Mouse (Mus musculus) gastrocnemius, adult 8-10 months (tissue): ENCODE data around the gene Myh6. TPM values are rescaled to one million over a fixed set of nuclear protein-coding genes. Genes with fewer than 3 reads are reported as not detected.
"Not testable (repeated sequence)": the region's sequence is repeated elsewhere in the genome, so short reads cannot be mapped to it uniquely, and the experiment has no call there.

ENCODE experiments used
- DNase-seq, 2 experiments: peaks; one replicate each; pipeline ENCODE4 v3.0.0; 2022; ENCODE audit warnings: low spot score in 2 of 2
- total RNA-seq, 4 experiments: library from RNA; stranded (reverse); gene quantifications; 2 replicates each; pipeline ENCODE4 v1.2.4; 2022

Gene Myh6
- total RNA-seq, 4 experiments from 2014 or later, result 106 to 159 (median 128) TPM

DNA sequence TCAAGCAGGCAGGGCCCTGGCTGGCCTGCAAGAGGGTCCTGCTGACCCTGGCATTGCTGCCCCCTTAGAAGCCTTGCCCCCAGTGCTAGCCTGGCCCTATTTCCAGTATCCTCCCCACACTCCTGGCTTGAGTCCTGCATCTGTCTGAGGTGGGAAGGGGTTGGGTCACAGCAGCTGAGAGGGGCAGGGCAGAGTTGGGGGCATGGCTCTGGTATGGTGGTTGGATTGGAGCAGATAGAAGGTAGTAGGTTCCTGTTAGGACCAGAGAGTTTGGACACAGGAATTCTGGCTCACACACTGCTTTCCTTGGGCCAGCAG, 28.1 kb upstream of the Myh6 start:
- no peak for DNase-seq

DNA sequence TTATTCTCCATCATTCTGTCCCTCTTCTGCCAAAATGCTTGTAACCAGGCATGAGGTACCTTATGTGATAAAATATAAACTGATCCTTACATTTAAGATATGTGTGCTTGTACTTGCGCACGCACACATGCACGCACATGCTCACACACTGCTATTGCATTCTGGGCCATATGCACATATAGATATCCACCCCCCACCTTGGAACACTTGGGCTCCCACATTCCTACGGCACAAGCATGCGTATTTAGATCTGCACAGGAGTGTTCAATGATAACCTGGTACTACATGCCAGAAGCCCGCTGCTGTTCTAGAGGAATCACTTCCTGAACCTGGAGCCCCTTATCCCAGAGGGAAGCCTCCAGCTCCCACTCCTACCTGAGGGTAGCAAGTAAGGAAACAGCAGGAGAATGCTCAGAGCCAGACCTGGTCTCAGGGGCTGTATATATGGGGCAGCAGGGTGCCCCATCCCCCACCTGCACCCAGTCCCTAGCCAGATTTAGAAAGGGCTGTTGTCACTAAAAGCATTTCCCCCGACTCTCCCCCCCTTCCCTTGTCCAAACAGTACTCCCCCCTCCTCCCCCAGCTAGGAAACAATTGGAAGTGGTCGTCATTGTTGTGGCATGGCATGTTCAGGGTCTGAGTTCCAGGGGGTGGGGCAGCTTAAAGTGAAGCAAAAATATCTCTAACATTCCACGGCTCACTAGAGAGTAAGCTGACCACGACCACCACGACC, 27.6 kb upstream of the Myh6 start, which contains the start of gene Myh7:
TSS of gene Myh7 (minus strand) at position 491 of the 733 bp plus-strand sequence.
- DNase-seq, result no peak

DNA sequence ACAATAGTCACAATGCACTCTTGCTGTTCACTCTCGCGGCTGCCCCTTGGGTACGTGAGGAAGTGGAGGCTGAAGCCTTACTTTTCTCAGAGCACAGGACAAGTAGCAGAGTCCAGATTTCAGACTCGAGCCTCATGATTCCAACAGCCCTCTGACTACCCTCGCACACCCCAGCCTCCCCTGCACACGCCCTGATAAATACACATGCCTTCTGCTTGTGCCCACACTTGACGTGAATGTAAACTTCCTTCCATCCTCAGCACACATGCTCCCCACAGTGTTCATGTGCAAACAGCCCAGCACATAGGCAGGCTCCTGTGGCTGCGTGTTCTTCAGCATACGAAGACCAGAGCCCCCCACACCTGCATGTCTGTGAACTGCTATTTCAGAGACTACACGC, 26.9 kb upstream of the Myh6 start:
- DNase-seq, result no peak

DNA sequence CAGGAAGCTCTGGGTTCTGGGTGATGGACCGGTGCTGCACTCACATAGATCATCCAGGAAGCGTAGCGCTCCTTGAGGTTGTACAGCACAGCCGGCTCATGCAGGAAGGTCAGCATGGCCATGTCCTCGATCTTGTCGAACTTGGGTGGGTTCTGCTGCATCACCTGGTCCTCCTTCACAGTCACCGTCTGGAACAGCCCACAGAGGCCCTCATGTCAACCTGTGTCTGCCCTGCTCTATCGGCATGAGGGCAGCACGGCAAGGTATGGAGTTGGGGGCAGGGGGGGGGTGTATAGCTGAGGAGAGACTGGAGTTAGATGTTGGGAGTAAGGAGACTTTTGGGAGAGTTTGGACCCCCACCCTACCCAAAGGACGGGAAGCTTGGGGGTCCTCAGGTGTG, 25.5 kb upstream of the Myh6 start:
- no peak for DNase-seq

DNA sequence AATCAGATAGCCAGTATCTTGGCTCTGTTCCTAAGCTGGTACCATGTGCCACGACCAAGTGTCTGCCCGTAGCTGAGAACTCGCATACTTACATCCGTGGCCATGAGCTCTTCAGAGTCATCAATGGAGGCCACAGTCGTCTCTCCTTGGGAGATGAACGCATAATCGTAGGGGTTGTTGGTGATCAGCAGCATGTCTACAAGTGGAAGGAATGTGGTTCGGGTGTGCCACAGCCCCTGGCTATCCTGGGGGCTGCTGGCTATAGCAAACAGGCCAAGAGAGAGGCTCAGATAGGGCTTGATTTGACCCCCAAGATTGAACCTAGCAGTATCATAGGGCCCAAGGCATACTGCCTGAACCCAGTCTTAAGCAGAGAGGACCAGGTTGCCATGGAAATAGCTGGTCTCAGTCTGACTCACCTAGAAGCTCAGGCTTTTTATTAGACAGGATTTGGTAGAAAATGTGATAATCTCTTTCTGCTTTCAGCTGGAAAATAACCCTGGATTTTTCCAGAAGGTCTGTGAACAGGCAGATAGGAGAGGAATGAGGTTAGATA, 23.2 kb upstream of the Myh6 start:
- no peak for DNase-seq

DNA sequence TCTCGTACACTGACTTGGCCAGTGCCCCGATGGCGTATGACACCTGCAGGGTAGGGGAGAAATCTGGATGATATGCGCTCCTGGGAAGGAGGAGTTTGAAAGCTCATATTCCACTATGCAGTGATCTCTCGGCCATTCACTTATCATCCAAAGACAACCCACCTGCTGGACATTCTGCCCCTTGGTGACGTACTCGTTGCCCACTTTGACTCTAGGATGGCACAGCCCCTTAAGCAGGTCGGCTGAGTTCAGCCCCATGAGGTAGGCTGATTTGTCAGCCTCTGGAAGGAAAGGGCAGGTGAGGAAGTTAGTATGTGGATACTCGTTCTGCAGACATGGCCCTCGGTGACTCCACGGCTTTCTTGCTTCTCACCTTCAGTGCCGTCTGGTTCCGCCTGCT, 22.2 kb upstream of the Myh6 start:
- no peak for DNase-seq

DNA sequence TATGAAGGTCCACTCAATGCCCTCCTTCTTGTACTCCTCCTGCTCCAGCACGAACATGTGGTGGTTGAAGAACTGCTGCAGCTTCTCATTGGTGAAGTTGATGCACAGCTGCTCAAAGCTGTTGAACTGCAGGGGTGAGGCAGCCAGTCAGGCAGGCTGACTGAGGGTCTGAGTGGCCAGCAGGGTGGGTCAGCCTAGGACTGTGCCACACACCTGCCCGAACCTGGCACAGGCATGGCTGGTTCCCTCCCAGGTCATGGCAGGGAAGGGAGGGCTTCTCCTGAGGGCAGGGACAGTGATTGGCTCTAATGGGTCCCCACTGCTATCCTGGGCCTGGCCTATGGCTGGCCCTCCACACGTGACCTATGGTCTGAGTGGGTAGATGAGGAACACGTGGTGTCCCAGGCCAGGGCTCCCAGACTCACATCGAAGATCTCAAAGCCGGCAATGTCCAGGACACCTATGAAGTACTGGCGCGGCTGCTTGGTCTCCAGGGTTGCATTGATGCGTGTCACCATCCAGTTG, 21.7 kb upstream of the Myh6 start:
- DNase-seq, result not testable (repeated sequence)

DNA sequence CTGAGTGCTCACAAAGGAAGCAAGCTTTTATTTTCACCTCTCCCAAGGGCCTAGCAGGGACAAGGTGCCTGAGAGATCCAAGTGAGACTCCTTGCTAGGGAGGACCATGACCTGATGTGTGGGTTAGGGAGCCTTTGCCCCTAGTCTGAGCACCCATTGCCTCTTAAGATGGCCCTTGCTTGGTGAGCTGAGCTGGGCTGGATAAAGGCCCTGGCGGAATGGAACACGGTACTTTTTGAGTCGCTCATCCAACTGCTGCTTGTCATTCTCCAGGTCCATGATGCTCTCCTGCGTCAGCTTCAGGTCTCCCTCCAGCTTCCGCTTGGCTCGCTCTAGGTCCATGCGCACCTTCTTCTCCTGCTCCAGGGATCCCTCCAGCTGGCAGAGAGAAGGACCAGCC, 15.2 kb upstream of the Myh6 start:
- no peak for DNase-seq

DNA sequence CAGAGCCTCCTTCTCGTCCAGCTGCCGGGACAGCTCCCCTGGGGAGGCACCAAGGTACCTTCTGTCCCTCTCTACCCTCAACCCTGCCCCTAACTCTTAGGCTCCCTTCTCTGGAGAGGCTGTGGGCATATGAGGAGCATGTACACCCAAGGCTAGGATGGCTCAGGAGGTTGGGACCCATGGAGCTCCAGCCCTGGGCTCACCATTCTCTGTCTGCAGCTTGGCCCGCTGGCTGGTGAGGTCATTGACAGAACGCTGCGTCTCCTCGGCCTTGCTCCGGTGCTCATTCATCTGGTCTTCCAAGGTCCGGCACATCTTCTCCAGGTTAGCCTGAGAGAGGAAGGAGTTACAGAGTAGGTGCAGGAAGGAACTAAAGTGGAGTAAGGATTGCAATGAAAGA, 11.9 kb upstream of the Myh6 start:
- no peak for DNase-seq

DNA sequence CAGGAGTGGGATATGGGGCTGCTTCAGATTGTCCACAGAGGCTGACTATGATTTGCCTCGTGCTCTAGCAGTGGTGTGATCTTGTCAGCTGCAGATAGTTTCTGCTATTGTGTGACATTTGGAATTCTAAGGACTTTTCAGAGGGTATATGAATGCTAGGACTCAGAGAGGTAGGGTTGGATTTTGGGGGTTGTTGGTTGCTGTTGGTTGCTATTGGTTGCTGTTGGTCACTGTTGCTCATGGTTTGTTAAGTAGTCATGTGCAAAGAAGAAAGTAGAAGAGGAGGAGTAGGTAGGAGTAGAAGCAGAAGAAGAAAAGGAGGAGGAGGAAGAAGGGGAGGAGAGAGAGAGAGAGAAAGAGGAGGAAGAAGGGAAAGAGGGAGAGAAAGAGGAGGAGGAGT, 9.9 kb upstream of the Myh6 start, which contains the start of gene Gm17428:
TSS of gene Gm17428 (plus strand) at position 301 of the 400 bp plus-strand sequence.
- no peak for DNase-seq

DNA sequence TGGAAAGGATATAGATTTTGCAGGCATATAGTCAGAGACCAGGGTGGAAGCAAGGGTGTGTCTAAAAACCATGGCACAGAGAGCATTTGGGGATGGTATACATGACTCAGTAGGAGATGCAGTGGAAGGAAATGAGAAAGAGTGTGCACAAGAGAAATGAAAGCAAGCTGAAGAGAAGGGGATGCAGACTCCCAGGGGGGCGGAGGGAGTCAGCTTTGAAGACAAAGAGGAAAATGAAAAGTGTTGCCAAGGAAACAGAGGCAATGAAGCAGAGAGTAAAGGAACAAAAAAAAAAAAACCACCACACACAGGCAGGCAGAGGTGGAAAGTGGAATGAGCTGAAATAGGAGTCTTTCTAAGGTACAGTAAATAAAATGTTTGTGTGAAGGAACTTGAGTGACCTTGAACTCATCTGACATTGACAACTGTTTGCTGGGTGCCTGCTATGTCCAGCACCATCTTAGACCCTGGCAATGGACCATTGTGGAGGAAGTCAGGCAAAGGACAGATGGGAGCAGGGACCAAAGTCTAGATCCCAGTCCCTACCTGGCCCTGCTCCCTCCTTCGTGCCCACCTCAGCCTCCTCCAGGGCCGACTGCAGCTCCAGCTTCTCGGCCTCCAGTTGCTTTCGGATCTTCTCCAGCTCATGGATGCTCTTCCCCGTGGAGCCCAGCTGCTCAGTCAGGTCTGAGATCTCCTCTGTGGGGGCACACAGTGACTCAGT, 7.5 kb upstream of the Myh6 start:
- no peak for DNase-seq

DNA sequence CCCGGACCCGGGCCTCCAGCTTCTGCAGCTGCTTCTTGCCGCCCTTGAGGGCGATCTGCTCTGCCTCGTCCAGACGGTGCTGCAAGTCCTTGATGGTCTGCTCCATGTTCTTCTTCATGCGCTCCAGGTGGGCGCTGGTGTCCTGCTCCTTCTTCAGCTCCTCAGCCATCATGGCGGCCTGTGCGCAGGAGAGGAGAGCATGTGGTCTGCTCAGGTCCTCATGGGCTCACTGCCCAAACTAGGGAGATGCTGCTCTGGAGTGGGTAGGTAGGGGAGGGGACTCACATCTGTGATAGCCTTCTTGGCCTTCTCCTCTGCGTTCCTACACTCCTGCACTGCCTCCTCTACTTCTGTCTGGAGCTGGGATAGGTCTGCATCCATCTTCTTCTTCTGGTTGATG, 6.1 kb upstream of the Myh6 start:
- DNase-seq, result not testable (repeated sequence)

DNA sequence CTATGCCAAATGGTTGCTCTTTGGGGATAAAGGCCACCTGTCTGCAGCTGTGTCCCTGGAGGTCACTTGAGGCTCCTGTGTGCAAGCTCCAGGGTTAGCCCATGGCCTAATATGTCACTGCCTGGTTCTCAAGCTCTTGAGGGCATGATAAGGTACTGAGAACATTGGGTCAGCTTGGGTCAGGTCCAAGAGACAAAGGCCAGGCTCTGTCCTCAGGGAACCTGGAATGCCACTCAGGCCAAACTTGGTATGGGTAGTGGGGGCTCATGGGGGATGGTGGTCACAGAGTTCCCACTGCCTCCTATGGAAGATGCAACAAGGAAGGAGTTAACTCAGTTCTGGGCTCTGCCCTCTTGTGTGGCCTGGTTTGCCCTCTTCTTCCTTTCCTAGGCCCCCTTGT, 1.6 kb upstream of the Myh6 start:
- DNase-seq, result no peak

DNA sequence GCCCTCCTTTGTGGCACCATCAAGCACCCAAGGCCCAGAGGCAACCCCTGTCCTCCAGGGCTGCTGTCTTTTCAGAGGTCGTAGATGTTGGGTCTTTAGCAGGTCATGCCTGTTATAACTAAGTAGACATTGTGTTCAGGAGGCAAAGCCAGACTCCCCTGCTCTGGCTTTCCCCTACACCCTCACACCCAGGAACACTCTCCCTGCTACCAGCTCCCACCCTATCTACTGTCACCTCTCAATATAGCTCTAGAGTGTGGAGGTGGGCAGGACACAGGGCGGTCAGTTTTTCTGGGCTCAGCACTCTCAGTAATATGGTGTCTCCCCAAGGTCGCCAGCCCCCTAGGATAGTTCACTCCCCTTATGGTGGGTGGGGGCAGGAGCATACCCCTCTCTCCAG, 1.1 kb upstream of the Myh6 start:
- DNase-seq, result no peak

DNA sequence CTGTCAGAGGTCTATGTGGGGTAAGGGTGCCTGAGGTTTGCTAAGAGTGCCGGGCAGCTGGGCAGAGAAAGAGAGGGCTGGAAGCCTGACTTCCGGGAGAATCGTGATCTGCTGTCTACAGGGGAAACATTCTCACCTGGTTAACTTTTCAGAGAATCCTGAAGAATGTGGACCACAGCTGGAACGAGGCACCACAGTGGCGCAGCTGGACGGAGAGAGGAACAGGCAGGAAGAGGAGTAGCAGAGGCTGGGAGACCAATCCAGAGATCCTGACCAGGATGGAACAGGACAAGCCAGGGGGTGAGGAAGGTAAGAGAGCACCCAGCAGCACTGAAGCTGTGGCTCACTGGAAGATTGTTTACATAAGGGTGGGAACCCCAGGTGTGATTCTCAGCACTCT, 1.1 kb downstream of the Myh6 start:
- DNase-seq, result no peak

DNA sequence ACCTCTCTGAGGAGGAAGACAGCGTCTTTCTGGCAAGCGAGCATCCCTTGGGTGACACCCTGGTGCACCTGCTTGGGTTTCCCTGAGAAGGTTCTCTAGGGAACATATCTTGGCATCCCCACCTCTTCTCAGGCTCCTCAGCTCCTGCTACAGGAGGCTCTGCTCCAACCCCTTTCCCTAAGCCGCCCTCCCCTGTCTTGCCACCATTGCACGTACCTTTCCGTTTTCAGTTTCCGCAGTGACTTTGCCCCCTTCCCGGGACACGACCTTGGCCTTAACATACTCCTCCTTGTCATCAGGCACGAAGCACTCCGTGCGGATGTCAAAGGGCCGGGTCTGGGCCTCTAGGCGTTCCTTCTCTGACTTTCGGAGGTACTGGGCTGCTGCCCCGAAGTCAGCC, 1.7 kb downstream of the Myh6 start:
- no peak for DNase-seq

DNA sequence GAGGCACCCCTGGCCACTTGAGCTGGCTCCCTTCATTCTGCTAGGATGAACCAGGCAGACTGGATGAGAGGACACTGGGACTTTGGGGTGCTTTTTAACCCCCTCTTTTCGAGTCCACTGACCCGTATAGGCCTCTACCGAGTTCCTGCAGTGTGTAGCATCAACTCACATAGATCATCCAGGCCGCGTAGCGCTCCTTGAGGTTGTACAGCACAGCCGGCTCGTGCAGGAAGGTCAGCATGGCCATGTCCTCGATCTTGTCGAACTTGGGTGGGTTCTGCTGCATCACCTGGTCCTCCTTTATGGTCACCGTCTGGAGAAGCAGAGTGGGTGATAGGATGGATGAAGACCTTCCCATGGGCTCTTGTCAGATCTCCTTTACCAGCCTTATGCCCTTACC, 3.0 kb downstream of the Myh6 start:
- DNase-seq, result no peak

DNA sequence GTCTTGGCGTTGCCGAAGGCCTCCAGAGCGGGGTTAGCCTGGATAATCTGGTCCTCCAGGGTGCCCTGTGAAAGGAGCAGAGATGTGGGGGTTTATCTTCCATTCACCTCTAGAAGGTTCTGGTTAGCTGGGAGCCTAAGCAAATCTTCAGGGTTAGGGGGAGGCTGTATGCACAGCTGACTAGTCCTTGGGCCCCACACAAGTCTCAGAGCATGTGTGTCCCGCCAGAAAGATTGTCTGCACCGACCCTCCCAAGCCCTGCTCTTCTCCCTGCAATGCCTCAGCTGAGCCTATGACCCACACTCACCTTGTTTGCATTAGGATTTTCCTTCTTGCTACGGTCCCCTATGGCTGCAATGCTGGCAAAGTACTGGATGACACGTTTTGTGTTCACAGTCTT, 4.0 kb downstream of the Myh6 start:
- DNase-seq, result no peak

DNA sequence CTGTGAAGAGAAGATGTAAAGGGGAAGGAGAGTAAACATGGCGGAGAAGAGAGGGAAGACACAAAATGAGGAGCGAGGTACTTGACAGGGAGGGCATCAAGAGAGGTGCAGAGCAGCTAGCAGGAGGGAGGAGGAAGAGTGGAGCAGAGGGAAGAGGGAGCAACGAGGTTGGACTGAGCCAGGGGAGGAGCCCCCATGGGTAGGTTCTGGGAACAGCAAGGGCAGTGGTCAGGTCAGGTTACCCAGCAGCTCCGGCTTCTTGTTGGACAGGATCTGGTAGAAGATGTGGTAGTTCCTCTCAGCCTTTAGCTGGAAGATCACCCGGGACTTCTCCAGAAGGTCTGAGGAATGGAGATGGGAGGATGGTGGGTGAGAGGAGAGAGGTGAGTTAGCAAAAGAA, 5.2 kb downstream of the Myh6 start:
- DNase-seq, result no peak

DNA sequence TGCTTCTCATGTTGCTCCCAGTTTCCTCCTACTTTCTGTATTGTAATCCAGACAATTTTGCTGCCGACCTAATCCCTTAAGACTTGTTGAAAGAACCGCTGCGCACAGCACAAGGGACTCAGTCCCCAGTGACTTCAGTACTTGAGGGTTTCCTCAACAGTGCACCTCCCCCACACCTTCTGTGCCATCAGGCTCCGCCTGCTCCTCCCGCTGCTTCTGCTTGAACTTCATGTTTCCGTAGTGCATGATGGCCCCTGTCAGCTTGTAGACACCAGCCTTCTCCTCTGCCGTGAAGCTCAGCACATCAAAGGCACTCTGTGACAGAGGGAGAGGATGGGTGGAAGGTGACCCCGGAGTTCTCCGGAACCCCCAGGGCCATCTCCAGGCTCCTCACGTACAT, 6.0 kb downstream of the Myh6 start:
- DNase-seq, result no peak

DNA sequence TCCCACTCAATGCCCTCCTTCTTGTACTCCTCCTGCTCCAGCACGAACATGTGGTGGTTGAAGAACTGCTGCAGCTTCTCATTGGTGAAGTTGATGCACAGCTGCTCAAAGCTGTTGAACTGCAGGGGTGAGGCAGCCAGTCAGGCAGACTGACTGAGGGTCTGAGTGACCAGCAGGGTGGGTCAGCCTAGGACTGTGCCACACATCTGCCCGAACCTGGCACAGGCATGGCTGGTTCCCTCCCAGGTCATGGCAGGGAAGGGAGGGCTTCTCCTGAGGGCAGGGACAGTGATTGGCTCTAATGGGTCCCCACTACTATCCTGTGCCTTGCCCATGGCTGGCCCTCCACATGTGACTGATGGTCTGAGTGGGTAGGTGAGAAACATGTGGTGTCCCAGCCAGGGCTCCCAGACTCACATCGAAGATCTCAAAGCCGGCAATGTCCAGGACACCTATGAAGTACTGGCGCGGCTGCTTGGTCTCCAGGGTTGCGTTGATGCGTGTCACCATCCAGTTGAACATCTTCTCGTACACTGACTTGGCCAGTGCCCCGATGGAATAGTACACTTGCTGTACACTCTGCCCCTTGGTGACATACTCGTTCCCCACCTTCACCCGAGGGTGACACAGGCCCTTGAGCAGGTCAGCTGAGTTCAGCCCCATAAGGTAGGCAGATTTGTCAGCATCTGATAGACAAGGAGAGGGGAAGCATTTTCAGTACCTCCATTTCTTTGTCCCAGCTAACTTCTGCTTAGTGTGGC, 6.7 kb downstream of the Myh6 start:
- not testable (repeated sequence) for DNase-seq

DNA sequence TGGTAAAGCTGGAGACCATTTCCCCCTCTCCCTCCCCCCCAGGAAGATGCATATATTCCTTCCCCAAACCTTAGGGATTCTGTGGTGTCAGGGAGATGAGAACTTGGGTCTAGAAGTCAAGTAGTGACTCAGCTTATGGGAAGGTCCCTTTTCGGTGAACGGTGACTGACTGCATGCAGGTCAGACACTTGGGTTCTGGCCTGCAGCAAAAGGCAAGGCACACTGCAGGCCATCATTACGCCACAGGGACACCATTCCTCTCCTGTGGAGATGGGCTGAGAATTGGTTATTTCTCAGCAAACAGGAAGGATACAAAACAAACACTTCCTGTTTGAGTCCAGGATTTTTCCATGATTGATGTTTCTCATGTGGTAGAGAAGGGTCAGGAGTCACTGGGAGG, 7.5 kb downstream of the Myh6 start:
- DNase-seq, result no peak
